Mouse (Mus musculus) ES-E14 (cell line): ENCODE data around the gene Trappc5.

Experiments used
- MAFK ChIP-seq: IDR thresholded peaks from 2 replicates; pipeline ENCODE4 v1.6.1; 2014; ENCODE audit warnings: mild to moderate bottlenecking, low read depth, low read length, inconsistent platforms; ENCODE audit not compliant: insufficient read depth
- ZC3H11A ChIP-seq: IDR thresholded peaks from 2 replicates; pipeline ENCODE4 v1.6.1; 2012; ENCODE audit warnings: low read depth, mild to moderate bottlenecking, inconsistent platforms, low read length, borderline replicate concordance

DNA sequence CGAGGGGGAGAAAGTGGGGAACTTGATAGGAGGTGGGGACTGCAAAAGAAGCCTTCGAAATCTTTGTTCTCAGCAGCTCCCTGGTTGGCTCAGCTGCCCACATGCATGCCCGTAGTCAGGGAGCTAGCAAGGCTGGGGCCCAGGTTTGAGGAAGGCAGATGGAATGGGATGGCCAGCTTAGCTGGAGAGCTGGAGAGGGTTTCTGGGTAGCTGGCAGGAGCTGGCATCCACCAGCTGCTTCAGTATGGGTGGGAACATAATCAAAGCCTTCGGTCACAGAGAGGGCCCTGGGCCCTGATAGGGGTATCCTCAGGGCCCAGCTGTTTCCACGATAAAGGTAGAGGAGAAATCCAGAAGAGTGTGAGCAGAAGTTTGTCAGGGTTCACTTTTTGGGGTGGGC lies 6.3 kb downstream of the Trappc5 start:
- TF ChIP-seq MAFK (no peak), ZC3H11A (no peak)
